Mouse (Mus musculus): ENCODE results near the gene Clock.

The Clock gene

DNA sequence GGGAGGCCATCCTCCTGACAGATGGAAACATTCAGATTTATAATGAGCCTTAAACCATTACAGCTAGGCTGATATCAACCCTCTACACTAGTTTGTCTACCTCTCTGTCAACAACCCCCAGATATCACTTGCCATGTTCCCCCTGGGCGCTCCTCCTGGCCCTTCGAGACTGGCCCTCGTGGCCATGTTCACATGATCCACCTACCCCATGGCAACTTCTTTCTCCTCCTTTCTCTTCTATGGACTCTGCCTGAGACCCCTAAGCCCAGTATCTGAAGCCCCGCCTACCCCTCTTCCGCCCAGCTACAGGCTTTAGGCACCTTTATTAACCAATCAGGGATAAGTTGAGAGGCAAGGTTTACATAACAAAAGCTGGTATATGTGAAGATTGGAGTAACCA, 124.8 kb downstream of the Clock start:
- no peak for DNase-seq (ENCODE audit: low spot score in 2 of 2)

DNA sequence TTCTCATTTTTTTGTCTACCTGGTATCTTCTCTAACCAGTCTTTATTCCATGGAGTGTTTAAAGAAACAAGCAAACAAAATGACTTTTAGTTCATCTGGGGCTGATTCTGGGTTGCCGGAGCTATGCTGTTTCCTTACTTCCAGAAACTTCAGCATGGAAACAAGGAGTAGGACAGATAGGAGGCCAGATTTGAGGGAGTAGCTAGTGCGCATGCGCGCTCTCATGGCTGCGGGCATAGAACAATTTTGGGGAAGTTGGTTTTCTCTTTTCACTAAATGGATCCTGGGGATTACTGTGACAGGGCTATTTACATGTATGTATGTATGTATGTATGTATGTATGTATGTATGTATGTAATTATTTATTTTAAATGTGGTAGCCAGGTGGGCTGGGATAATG, 125.4 kb downstream of the Clock start:
- no peak for DNase-seq (ENCODE audit: low spot score in 2 of 2)

DNA sequence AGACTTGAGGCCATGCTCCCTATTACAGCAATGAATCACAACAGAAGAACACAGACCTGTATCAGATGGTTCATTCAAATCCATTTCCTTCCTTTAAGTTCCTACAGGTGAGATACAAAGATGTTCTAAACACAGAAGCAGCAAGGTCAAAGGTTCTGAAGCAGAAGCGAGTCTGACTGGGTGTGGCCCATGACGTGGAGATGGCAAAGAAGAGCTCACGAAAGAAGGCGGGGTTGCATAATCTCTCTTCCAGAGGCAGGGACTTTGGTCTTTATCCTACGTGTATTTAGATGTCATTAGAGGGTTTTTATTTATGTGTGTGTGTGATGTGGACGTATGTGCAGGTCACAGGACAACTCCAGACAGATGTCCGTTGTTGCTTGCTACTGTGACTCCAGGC, 126.9 kb downstream of the Clock start:
- no peak for DNase-seq (ENCODE audit: low spot score in 2 of 2)

DNA sequence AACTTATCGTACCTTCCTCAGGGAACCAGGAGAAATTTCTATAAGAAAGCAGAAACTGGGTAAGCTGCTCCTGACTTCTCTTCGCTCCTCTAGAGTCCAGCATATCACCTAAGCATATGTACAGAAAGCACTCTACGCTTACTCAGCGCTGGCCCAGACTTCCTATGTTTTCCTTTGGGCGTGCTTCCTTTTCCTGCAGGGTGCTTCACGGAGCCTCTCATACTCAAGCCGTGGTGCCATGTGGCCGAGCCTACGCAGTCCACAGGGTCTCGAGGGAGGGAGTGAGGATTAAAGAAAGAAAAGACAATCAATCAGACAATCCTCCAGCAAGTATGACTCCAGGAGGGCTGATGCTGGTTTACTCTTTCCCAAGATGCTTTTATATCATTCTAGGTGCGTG, 127.8 kb downstream of the Clock start:
- no peak for DNase-seq (ENCODE audit: low spot score in 2 of 2)

DNA sequence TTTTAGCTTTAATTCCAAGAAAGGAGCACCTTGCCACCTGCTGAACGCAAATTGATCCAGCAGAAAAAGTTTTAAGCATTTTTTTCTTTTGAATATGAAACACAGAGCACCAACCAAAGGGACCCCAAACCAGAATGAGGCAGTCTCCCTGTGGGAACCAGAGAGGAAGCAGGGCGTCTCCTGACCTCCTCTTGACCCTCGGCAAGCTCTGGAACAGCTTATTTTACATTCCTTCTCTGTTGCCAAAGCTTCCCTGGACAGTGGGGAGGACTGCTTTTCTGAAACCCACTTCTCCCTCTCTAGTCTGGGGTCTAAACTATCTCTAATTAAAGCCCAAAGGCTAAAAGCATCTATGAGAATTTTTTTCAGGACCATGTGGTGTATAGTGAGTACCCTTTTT, 128.2 kb downstream of the Clock start:
- no peak for DNase-seq (ENCODE audit: low spot score in 2 of 2)

DNA sequence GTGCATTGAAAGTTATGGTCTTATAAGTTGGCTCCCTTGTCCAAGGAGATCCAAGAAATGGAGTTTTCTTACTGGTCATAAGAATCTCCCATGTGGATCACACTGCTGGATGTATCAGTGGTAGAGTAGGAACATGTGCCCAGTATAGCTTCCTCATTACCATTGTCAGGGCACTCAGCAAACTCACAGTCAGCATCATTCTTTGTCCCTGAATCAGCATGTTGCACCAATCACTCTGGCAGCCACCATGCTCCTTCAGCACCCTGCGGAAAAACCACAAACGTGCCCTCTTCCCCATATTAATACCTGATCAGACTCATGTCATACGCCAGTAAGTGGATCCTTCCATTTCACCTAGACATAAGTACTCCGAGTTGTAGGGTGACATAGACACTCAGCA, 129.5 kb downstream of the Clock start:
- no peak for DNase-seq (ENCODE audit: low spot score in 2 of 2)

DNA sequence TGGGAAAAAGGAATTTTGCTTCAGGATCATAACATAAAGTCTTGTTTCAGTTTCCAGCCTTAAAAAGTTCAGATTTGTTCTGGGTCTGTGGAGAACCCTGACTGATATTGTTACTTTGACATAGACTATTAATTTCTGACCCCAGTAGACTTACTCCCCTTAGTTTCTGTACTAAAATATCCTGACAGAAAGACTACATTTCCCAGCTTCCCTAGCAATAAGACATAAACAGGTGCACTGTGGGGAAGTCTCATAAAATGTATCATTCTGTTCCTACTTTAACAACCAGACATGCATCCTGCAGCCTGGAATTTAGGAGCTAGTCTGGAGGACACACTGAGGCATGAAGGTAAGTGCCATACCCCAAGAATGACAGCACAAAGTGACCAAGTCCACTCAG, 133.6 kb downstream of the Clock start:
- DNase-seq (ENCODE audit: low spot score in 2 of 2) = no peak

DNA sequence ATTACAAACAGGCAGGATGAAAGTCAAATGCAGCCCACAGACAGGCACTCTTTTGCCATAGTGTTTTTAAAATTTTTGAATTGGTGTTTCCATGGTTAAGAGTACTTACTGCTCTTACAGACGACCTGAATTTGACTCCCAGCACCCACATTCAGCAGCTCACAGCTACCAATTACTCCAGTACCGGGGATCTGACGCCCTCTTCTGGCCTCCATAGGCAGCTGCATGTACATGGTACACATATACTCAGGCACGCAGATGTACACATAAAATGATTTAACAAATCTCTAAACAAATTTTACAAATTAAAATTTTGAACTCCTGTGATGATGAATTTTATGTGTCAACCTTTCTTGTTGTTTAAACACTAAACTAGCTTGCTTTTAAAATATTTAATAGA, 134.1 kb downstream of the Clock start:
- no peak for DNase-seq (ENCODE audit: low spot score in 2 of 2)

DNA sequence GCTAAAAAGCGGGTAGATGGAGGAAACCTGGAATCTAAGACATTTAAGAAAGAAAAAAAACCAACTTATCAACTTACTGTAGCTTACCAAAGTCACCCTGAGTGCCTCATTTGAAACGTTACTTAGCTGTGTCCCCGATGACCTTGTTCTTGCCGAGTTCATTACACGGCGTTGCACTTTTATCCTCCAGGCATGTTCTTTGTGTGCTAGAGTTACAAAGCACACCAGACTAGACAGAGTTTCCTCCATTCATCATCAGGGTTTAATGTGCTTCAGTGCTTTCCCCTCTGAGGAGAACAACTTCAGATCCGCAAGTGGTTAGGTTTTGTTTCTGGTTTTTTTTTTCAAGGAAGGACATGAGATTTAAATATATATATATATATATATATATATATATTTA, 139.8 kb downstream of the Clock start:
- DNase-seq (ENCODE audit: low spot score in 2 of 2) = no peak

DNA sequence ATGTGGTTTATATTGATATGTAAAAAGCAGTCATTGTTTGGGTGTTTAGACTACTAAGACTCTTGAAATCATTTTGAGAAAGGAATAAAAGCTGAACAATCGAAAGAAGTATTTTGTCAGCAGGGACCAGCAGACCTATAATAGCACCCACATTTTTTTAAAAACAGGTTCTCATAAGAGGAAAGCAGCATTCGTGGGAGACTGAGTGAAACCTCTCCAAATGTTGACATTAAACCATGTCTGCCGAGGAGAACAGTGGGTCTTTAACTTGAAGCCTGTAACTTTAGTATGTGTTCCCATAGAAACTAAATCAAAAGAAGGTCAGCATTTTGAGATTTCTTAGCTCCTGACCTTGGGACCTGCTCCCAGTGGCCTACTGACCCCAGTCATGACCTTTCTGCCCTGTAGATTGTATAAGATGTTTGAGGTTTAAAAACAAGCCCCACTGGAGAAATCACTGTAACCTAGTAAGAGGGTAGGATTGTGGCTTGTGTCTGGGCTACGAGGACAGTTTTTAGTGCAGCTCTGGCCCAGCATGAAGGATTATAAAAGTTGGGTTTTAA, 140.7 kb downstream of the Clock start:
- DNase-seq (ENCODE audit: low spot score in 2 of 2) = no peak

DNA sequence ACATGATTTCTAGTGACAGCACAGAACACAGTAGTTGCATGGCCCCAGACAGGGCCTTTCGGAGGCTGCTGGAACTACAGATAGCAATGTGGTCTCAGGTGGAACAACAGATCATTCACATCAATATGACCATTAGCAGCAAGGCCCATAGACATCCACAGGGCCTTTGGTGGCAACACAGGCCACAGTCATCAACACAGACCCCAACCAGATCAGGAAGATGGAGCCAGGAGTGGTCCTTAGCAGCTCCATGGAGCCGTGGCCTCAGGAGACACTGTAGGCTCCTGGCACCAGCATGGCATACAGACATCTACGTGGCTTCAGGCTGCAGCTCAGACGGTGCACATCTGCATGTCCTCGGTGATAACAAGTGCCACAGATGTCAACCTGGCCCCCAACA, 141.7 kb downstream of the Clock start:
- DNase-seq (ENCODE audit: low spot score in 2 of 2) = no peak

DNA sequence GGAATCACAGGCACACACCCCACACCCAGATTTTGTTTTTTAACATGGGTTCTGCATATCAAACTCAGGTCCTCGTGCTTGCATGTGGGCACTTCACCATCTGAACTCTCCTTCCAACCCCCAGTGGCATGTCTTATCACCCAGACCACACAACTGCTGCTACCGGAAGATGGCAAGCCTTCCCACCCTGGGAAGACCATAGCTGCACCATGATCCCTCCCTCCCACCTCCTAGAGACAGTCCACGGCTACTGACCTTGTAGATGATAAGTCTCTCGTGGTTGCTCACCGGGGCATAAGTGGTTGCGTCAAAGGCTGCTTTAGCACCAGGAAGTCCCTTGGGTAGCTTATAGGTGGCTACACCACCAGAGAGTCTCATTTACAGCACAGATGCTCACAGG, 143.1 kb downstream of the Clock start:
- peak in 1 of 2 experiments; percentile 36 for DNase-seq (ENCODE audit: low spot score in 2 of 2)

DNA sequence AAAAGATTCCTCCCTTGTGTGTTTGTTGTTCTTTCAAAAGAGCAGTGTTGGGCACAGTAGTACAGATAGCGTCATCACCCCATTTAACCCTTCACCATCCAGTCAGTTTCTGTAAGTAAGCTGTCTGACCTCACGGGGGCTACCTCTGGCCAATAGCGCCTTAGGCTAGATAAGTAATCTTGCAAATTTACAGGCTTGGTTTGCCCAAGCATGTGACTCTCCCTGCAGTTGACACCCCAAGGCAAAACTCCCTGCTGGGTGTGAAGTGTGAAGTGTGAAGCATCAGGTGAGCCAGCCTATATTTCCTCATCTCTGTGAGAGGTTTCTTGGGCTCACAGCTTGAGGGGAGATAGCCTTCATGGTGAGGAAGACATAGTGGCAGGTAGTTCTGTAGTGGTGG, 144.5 kb downstream of the Clock start:
- no peak for DNase-seq (ENCODE audit: low spot score in 2 of 2)
